Mouse (Mus musculus) c-Kit-positive CD71-positive TER-119-positive erythroid progenitor cells, embryonic 14.5 days (primary cell): ENCODE results near the gene Pnmal1.

Experiments used
- DNase-seq: peaks from one replicate; pipeline ENCODE4 v3.0.0-alpha.2; 2013; ENCODE audit warnings: low spot score

The Pnmal1 gene

DNA sequence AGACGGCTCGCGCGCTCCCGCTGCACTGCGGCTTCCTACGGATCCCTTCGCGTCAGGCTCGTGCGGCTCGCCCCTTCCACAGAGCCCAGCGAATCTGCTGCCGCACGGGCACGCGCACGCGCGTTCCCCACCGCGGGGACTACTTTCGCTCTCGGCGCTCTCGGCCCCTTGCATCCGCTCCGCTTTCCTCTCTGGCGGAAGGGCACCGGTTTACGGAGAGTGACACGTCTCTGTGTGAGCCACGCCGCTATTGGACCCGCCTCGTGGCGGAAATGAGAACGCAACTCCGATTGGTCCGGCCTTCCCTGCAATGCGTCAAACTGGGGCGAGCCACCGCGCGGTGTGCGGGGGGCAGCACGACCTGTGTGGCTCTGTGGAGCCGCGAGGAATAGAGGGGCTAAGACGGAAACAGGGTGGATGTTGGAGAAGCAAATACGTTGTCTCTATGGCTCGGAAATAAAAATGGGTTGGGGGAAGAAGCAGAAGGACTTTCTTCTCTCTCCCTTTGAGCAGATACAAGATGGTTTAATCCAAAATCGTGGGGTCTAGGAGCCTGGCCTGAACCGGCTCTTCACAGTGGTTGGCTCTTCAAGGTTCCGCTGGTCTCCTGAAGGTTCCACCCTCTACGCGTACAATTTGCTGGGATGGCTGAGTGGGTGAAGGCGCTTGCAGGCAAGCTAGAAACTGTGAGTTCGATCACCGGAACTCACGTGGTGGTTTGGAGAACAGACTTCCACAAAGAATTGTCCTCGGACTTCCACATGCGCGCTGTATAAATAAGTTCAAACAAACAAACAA is 35.2 kb upstream of the Pnmal1 start, which contains the start of gene Calm3:
TSS of gene Calm3 (minus strand) at position 78 of the 798 bp plus-strand sequence.
- DNase-seq: peak; percentile 99

GRCm38 (mm10) chr7:16928341-16928740 is 31.1 kb upstream of the Pnmal1 start:
- no peak for DNase-seq

DNA sequence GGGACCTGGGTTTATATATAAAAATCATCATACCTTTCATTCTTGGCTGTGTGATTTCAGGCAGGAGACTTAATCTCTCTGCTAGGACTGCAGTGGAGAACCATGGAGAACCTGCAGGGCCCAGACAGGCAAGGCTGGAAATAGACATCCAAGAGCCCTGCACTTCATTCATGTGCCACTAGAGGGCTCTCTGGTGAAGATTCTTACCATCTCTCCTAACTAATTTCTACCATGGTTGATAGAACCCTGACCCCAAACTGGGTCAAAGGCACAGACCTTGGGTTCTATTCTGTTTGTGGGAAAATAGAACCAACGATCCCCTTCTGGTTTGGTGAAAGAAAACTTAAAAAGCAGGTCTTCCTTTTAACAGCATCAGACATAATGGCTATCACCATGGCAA is 28.6 kb upstream of the Pnmal1 start:
- DNase-seq: peak; percentile 67

DNA sequence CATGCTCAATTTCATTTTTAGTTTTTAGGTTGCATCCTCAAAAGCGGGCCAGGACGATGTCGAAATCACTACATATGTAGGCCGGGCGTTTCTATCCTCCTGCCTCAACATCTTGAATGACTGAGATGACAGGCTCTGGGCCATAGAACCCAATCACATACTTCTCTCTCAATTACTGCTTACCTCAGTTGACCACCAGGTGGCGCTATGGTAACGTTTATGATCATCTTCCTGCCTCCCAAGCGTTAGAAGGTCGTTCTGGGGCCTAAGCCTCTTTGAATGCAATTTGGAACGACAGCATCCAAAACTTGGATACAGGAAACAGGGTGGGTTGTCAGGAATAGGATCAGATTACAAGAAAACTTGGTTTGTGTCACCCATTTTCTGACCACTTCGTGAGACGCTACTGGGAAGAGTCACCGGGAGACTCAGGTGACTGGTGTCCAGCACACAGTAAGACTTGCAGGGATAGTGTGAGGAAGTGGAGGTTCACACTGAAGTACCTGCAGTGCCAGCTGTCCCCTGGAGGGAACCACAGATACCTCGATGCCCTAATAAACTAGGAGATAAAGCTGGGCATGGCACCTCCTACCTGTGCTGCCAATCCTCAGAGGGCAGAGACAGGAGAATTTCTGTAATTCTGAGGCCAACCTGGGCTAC is 27.4 kb upstream of the Pnmal1 start:
- peak; percentile 86 for DNase-seq

DNA sequence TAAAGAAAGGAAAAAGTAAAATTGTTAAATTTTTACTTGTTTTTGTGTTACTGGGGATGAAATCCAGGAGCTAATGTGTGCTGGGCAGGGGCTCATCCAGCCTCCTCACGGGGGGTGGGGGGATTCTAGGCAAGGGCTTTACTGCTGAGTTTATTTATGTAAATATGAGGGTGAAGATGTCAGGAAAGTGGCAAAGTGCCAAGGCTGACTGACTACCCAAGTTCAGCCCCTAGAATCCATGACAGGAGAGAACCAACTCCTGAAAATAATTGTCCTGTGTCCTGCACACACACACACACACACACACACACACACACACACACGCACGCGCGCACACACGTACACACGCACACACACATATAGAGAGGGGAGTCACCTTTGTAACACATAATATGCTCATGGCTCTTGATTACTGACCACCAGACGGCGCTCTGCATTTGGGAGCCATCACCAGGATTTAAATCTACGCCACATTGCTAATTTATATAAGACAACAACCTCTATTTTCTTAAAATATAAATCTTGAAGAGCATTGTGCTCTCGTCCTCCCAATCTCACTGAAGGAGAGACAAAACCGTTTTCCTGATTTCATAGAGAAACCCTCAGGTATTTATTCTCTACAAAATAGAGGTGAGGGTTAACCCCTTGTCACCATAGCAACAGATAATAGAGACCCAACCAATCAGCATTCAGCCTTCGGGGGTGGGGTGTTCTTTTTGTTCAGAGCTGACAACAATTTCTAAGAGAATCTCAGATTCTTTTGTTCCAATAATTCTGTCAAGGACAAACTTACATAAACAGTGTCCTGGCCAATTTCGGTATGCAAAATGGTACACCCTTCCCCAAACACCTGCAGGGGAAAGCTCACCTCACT is 26.5 kb upstream of the Pnmal1 start:
- no peak for DNase-seq

DNA sequence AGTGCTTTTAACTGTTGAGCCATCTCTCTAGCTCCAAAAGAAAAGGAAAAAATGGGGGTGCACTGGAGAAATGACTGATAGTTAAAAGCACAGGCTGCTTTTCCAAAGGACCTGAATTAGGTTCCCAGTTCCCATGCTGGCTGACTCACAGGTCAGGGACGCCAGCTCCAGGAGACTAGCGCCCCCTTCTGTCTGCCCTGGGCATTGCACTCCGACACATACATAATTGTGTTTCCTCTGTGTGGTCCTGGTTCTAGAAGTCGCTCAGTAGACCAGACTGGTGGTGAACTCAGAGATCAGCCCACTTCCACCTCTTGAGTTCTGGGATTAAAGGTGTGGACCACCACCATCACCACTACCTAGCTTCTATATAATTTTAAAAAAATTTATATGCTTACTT is 22.2 kb upstream of the Pnmal1 start:
- no peak for DNase-seq

DNA sequence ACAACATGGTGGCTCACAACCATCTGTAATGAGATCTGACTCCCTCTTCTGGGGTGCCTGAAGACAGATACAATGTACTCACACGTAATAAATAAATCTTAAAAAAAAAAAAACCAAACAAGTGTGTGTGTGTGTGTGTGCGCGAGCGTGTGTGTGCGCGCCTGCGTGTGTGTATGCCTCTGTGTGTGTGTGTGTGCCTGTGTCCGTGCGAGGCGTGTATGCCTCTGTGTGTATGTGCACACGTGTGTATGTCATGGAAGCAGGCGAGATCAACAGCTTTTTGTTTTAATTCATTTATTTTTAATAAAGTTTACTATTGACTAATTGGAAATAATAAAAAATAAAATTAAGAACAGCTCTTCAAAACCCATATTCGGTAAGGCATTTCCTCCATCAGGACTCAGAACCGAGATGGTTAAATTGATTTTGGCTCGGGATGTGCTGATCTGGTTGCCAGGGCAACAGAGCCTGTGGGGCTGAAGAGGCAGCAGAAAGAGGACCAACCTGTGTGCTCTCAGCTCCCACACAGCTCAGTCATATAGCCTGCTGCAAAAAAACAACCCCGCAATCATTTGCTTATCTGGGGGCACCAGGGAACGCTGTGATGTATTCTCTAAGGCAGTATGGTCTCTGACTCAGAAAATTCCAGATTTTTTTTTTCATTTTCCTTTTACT is 21.2 kb upstream of the Pnmal1 start:
- DNase-seq: no peak

GRCm38 (mm10) chr7:16940292-16940691 is 19.2 kb upstream of the Pnmal1 start:
- DNase-seq: no peak

GRCm38 (mm10) chr7:16942861-16943260 is 16.6 kb upstream of the Pnmal1 start:
- DNase-seq: no peak

DNA sequence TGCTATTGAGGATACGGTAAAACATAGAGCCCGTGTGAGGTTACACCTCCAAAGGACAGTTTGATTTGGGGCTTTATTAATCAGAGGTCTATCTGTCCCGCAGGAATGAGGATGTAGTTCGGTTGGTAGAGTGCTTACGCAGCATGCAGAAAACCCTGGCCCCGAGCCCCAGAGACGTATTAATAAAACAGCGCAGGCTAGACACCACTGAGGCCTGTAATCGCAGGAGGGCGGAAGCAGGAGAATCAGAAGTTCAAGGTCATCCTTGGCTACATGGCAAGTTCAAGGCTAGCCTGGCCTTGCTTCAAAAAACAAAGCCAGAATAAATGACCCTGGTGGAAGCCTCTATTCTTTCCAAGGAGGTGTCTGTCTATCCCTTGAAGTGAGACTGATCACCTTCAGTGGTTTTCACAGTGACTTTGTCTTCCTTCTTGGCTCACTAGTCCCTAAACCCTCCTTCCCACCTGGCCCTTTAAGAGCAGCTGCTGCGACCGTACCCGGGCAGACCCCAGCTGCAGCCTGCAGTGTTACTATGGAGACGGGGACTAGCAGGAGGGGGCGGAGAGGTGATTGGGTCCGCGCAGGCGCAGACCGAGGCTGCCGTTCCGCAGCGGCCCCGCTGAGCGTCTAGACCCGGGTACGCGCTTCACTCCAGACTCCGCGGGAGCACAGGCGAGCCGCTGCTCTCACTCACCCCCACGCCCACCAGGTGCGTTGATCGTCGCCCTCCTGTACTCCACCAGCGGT is 15.2 kb upstream of the Pnmal1 start, which contains the start of gene Pnmal2:
TSS of gene Pnmal2 (plus strand) at position 622 of the 747 bp plus-strand sequence.
- no peak for DNase-seq

GRCm38 (mm10) chr7:16944808-16945315 is 14.6 kb upstream of the Pnmal1 start:
- DNase-seq: no peak

- DNase-seq: no peak
These were observed 14.1 kb upstream of the Pnmal1 start for GRCm38 (mm10) chr7:16945419-16945818.

DNA sequence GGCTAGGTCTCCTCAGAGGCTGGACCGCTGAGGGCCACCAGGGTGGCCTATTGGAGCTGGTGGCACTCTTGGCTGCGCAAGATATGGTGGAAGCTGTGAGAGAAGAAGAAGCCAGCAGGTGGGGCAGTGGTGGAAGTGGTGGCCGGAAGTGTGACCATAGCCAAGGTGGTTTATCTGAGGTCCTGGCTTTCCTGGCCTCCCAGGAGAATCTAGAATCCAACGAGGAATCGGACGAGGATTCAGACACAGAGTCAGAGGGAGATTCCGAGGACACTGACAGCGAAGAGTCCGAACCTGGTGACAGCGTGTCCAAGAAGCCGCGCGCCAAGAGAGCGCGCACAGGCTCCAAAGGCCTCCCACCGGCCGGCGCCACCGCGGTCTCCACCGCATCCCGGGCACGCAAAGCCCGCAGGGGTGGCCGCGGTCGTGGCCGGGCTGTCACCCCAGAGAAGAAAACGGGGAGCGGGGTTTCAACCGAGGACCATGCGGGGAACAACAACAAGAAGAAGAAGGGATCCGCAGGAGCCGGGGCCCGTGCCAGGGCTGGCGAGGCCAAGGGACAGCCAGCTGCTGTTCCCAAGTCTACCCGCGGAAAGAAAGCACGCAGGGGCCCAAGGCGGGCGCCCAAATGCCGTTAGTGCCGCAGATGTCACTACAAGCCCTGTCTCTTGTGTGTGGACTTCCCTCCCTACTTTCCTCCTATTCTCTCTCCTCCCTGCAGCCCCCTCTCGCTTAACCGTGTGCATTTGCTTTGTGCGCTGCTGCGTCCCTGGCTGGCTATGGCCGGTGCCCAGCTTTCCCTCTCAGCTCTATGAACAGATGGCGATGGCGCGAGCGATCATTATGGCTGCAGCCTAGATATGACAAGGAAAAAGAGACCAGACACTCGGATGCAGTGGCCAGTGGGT is 12.8 kb upstream of the Pnmal1 start:
- no peak for DNase-seq

- DNase-seq: no peak
These were observed 12.1 kb upstream of the Pnmal1 start for GRCm38 (mm10) chr7:16947349-16947895.

DNA sequence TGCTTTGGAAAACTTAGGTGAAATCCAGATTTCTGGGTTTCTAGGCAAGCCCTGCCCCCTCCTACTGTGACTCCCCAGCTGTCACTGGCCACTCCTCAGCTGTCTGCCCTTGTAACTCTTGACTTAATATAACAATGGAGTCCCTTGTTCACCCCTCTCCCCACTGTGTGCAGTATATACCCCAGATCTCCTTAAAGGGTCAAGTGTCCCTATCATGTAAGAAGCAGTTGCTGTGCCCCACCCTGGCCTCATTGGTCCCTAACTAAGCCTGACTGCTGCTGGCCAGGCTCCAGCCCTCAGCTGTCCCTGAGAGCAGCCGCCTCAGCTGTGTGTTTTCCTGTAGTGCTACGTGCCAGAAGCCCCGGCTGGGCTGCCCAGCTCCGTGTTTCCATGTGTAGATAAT is 11.5 kb upstream of the Pnmal1 start:
- DNase-seq: no peak

GRCm38 (mm10) chr7:16948923-16949458 is 10.5 kb upstream of the Pnmal1 start:
- no peak for DNase-seq

- peak; percentile 39 for DNase-seq
These were observed 9.3 kb upstream of the Pnmal1 start for GRCm38 (mm10) chr7:16949908-16950841.
